Mouse (Mus musculus): ENCODE data around the gene Trarg1.

GRCm38 (mm10) chr11:76647500-76647899 is 32.1 kb upstream of the Trarg1 start:
- TF ChIP-seq CTCF (IDR thresholded peaks at IDR 0.05; ENCODE audit: extremely low read depth, insufficient read depth, low read length) (peak; percentile 90), POLR2A (IDR thresholded peaks at IDR 0.05; ENCODE audit: extremely low read depth, insufficient read depth, low read length) (no peak)

Measured in cortical plate, adult 2 months (tissue).